8 mouse cellular contexts compared by ENCODE assay signal in the genomic region with DNA sequence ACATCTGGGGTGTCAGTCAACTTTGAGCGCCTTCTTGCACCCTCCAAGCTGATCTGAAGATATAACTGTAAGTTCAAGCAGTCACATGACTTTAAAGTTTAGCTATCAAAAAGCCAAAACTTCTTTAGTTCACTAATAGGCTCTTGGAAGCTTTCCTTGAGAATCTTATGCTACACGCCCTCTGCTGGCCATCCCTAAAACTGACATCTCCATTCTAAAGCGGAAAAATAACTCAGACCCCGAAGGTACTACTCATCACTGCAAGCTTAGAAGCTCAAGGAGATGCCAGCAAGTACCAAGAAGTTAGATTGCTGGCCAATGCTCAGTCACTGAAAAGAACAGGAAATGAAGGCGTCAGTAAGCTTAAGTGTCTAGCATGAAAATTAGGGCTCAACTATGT. TPM values are rescaled to one million over a fixed set of nuclear protein-coding genes. Genes with fewer than 3 reads are reported as not detected.
DNase-seq lines count a peak whose midpoint lies in the region; ATAC-seq and TF ChIP-seq lines count a peak whose summit lies in the region.

No protein-coding gene starts in this region.

- TF ChIP-seq CTCF in intestine, postnatal 0 days (IDR thresholded peaks at IDR 0.05; ENCODE audit: low read depth): peak; percentile 78
- TF ChIP-seq CTCF in MEL (IDR thresholded peaks at IDR 0.05 in 2 of 3, conservative IDR thresholded peaks at IDR 0.05 in 1 of 3; ENCODE audit: control insufficient read depth in 1 of 3, insufficient read depth in 1 of 3, low read depth in 2 of 3, low read length in 3 of 3, poor library complexity in 1 of 3, severe bottlenecking in 1 of 3): peak; percentile 41 to 81 (median 75); a peak in 5 of 6 replicates

- peak; percentile 77 for DNase-seq in MEL (ENCODE audit: low read depth, low spot score)
- peak; percentile 83 to 88 for DNase-seq in cerebellum, postnatal 10 days
- DNase-seq in hindbrain, embryonic 11.5 days (ENCODE audit: low spot score): peak; percentile 81
- peak; percentile 53 to 74 for DNase-seq in left cerebral cortex, postnatal 36 days (ENCODE audit: low spot score in 2 of 2)
- peak; percentile 72 for DNase-seq in naive thymus-derived CD4-positive, alpha-beta T cell, adult 2 months (ENCODE audit: low read depth)

- H3K4me3 ChIP-seq in intestine, postnatal 0 days (ENCODE audit: low read depth, low read length): no peak overlapping the region
- no peak overlapping the region for H3K4me3 ChIP-seq in intestine, embryonic 15.5 days (replicated peaks)
- H3K4me3 ChIP-seq in MEL (ENCODE audit: control insufficient read depth in 1 of 2, insufficient read depth in 1 of 2, low read depth in 2 of 2, low read length in 2 of 2): no peak overlapping the region
- H3K4me3 ChIP-seq in hindbrain, embryonic 11.5 days (ENCODE audit: low read depth, low read length): no peak overlapping the region

- peaks cover 5% of the 10 kb centered on the region; the same call in 1 of the 2 replicates for H3K4me1 ChIP-seq in intestine, postnatal 0 days (replicated peaks; ENCODE audit: control insufficient read depth, insufficient read depth, low read length)
- H3K4me1 ChIP-seq in intestine, embryonic 15.5 days (replicated peaks): peaks cover 9% of the 10 kb centered on the region
- peaks cover 0 to 11% of the 10 kb centered on the region in 2 experiments; a peak in 1 of 4 replicates for H3K4me1 ChIP-seq in MEL (ENCODE audit: control insufficient read depth in 1 of 2, insufficient read depth in 2 of 2, low read length in 2 of 2)
- H3K4me1 ChIP-seq in hindbrain, embryonic 11.5 days (replicated peaks; ENCODE audit: control insufficient read depth, insufficient read depth, low read length): peaks cover 14% of the 10 kb centered on the region

- H3K27me3 ChIP-seq in intestine, postnatal 0 days (replicated peaks; ENCODE audit: control insufficient read depth, insufficient read depth, low read length): peaks cover 17% of the 10 kb centered on the region; the same call in 1 of the 2 replicates
- peaks cover 17% of the 10 kb centered on the region; the same call in 1 of the 2 replicates for H3K27me3 ChIP-seq in intestine, embryonic 15.5 days (replicated peaks)
- peaks cover 0 to 1% of the 10 kb centered on the region in 2 experiments; a peak in 1 of 4 replicates for H3K27me3 ChIP-seq in MEL (ENCODE audit: control insufficient read depth in 1 of 2, insufficient read depth in 2 of 2, low read length in 2 of 2)
- 0 out of 2 replicates have a peak, but pooled peaks cover 3% of the 10 kb centered on the region for H3K27me3 ChIP-seq in hindbrain, embryonic 11.5 days (ENCODE audit: control insufficient read depth, insufficient read depth, low read length)

- WGBS in intestine, postnatal 0 days: 6% methylated on average over 5 of the region's 5 CpGs
- 10% methylated on average over 5 of the region's 5 CpGs for WGBS in intestine, embryonic 15.5 days
- 9% methylated on average over 5 of the region's 5 CpGs for WGBS in hindbrain, embryonic 11.5 days

- TF ChIP-seq EP300 in MEL (IDR thresholded peaks at IDR 0.05; ENCODE audit: low read depth in 1 of 2, low read length in 2 of 2): no peak

- H3K36me3 ChIP-seq in intestine, postnatal 0 days (ENCODE audit: control insufficient read depth, insufficient read depth): no peaks in the 10 kb centered on the region
- no peaks in the 10 kb centered on the region for H3K36me3 ChIP-seq in intestine, embryonic 15.5 days
- no peaks in the 10 kb centered on the region for H3K36me3 ChIP-seq in MEL (ENCODE audit: control insufficient read depth in 1 of 2, insufficient read depth in 2 of 2, low read length in 2 of 2)
- no peaks in the 10 kb centered on the region for H3K36me3 ChIP-seq in hindbrain, embryonic 11.5 days (ENCODE audit: control insufficient read depth, insufficient read depth, low read length)

- no peak overlapping the region for H3K9ac ChIP-seq in intestine, postnatal 0 days (ENCODE audit: low read depth, low read length)
- no peak overlapping the region for H3K9ac ChIP-seq in intestine, embryonic 15.5 days
- no peak overlapping the region for H3K9ac ChIP-seq in MEL (ENCODE audit: control insufficient read depth, low read depth, low read length, poor library complexity, severe bottlenecking)
- H3K9ac ChIP-seq in hindbrain, embryonic 11.5 days (ENCODE audit: low read depth, low read length): no peak overlapping the region

- no peak overlapping the region for H3K27ac ChIP-seq in intestine, postnatal 0 days (ENCODE audit: low read depth, low read length)
- no peak overlapping the region for H3K27ac ChIP-seq in intestine, embryonic 15.5 days
- no peak overlapping the region for H3K27ac ChIP-seq in MEL (ENCODE audit: control insufficient read depth, low read depth, low read length)
- H3K27ac ChIP-seq in hindbrain, embryonic 11.5 days (ENCODE audit: low read depth, low read length): no peak overlapping the region

- H3K79me2 ChIP-seq in MEL (ENCODE audit: control insufficient read depth, insufficient read depth, low read length, poor library complexity): no peaks in the 10 kb centered on the region; the same call in 1 of the 2 replicates

- TF ChIP-seq RAD21 in MEL (IDR thresholded peaks at IDR 0.05; ENCODE audit: low read depth, low read length): peak; percentile 53

- ATAC-seq in intestine, postnatal 0 days: no peak
- no peak for ATAC-seq in intestine, embryonic 15.5 days
- ATAC-seq in hindbrain, embryonic 11.5 days (ENCODE audit: low FRiP score): no peak
- ATAC-seq in granulocyte monocyte progenitor cell, adult 5-6 weeks (replicated peaks; ENCODE audit: poor library complexity, severe bottlenecking): no peak

- intact Hi-C loops in left cerebral cortex, postnatal 36 days (cut with DNase I): loop anchor here (2.0 kb wide), 1 partner anchor 59 kb away; no protein-coding TSS in a partner anchor

- H3K9me3 ChIP-seq in intestine, postnatal 0 days (ENCODE audit: control insufficient read depth): no peaks in the 10 kb centered on the region
- no peaks in the 10 kb centered on the region for H3K9me3 ChIP-seq in intestine, embryonic 15.5 days
- no peaks in the 10 kb centered on the region for H3K9me3 ChIP-seq in MEL (replicated peaks; ENCODE audit: insufficient read depth, low read length)
- H3K9me3 ChIP-seq in hindbrain, embryonic 11.5 days (ENCODE audit: control insufficient read depth, low read length): no peaks in the 10 kb centered on the region

- H3K4me2 ChIP-seq in intestine, postnatal 0 days (replicated peaks; ENCODE audit: low read depth): no peak overlapping the region
- H3K4me2 ChIP-seq in intestine, embryonic 15.5 days (replicated peaks): no peak overlapping the region
- no peak overlapping the region for H3K4me2 ChIP-seq in hindbrain, embryonic 11.5 days (replicated peaks; ENCODE audit: low read depth, low read length)

- no peak for TF ChIP-seq POLR2A in MEL (IDR thresholded peaks at IDR 0.05; ENCODE audit: control insufficient read depth in 1 of 2, insufficient read depth in 1 of 2, low read depth in 1 of 2, low read length in 2 of 2, poor library complexity in 1 of 2)

RNA-seq across cellular contexts. Expression of gene Dnajb5, which starts 3.7 kb away (rescaled TPM):
- polyA plus RNA-seq in intestine, postnatal 0 days (2015; fragmentation: Nextera tagmentation; extraction: Ambion mirVana): 7.5 and 8.8 TPM in 2 replicates
- 7.3 and 8.4 TPM in 2 replicates for polyA plus RNA-seq in intestine, embryonic 15.5 days (2015; fragmentation: Nextera tagmentation; extraction: Ambion mirVana)
- total RNA-seq in MEL (2012; rRNA removed): 0.73 and 1.0 TPM in 2 replicates
- polyA plus RNA-seq in MEL (2012; ENCODE audit: insufficient read depth in 1 of 2, insufficient read length in 2 of 2, low read depth in 1 of 2, low replicate concordance in 2 of 2, missing spikeins in 1 of 2): 1 to 10 TPM in 1 of 2 experiments, not detected in 1; 1.8 TPM
- polyA plus RNA-seq in hindbrain, embryonic 11.5 days (2014; fragmentation: Nextera tagmentation; extraction: Ambion mirVana): 23.6 and 24.4 TPM in 2 replicates
- total RNA-seq in left cerebral cortex, postnatal 36 days (2021): 100 to 1,000 TPM; 197 to 202 TPM
- total RNA-seq in granulocyte monocyte progenitor cell, adult 5-6 weeks (2014; fragmentation: Nextera tagmentation): 4.4 and 16.3 TPM in 2 replicates
- total RNA-seq in granulocyte monocyte progenitor cell, adult 5-6 weeks (2017): 1.0 and 1.1 TPM in 2 replicates

RNA-seq across cellular contexts. Expression of gene 1700022I11Rik, which starts 23.5 kb away (rescaled TPM):
- 0.43 TPM in 1 of 2 replicates, not detected in the other for polyA plus RNA-seq in intestine, postnatal 0 days (2015; fragmentation: Nextera tagmentation; extraction: Ambion mirVana)
- 0.28 and 0.33 TPM in 2 replicates for polyA plus RNA-seq in intestine, embryonic 15.5 days (2015; fragmentation: Nextera tagmentation; extraction: Ambion mirVana)
- total RNA-seq in MEL (2012; rRNA removed): 0.54 and 0.65 TPM in 2 replicates
- under 1 TPM in 1 of 2 experiments, not detected in 1; 0.39 TPM for polyA plus RNA-seq in MEL (2012; ENCODE audit: insufficient read depth in 1 of 2, insufficient read length in 2 of 2, low read depth in 1 of 2, low replicate concordance in 2 of 2, missing spikeins in 1 of 2)
- polyA plus RNA-seq in hindbrain, embryonic 11.5 days (2014; fragmentation: Nextera tagmentation; extraction: Ambion mirVana): 0.27 and 0.40 TPM in 2 replicates
- total RNA-seq in left cerebral cortex, postnatal 36 days (2021): not detected
- not detected in 2 replicates for total RNA-seq in granulocyte monocyte progenitor cell, adult 5-6 weeks (2014; fragmentation: Nextera tagmentation)
- total RNA-seq in granulocyte monocyte progenitor cell, adult 5-6 weeks (2017): 0.22 and 0.57 TPM in 2 replicates

RNA-seq across cellular contexts. Expression of gene Phf24, which starts 29.5 kb away (rescaled TPM):
- 0.73 and 1.0 TPM in 2 replicates for polyA plus RNA-seq in intestine, postnatal 0 days (2015; fragmentation: Nextera tagmentation; extraction: Ambion mirVana)
- 0.82 and 1.6 TPM in 2 replicates for polyA plus RNA-seq in intestine, embryonic 15.5 days (2015; fragmentation: Nextera tagmentation; extraction: Ambion mirVana)
- total RNA-seq in MEL (2012; rRNA removed): 0.07 and 0.31 TPM in 2 replicates
- polyA plus RNA-seq in MEL (2012; ENCODE audit: insufficient read depth in 1 of 2, insufficient read length in 2 of 2, low read depth in 1 of 2, low replicate concordance in 2 of 2, missing spikeins in 1 of 2): under 1 TPM in 1 of 2 experiments, not detected in 1; 0.92 TPM
- 3.0 and 4.4 TPM in 2 replicates for polyA plus RNA-seq in hindbrain, embryonic 11.5 days (2014; fragmentation: Nextera tagmentation; extraction: Ambion mirVana)
- total RNA-seq in left cerebral cortex, postnatal 36 days (2021): 100 to 1,000 TPM; 333 to 352 TPM
- 0.11 and 0.21 TPM in 2 replicates for total RNA-seq in granulocyte monocyte progenitor cell, adult 5-6 weeks (2014; fragmentation: Nextera tagmentation)
- total RNA-seq in granulocyte monocyte progenitor cell, adult 5-6 weeks (2017): 0.04 and 1.0 TPM in 2 replicates

RNA-seq across cellular contexts. Expression of gene Vcp, which starts 54.4 kb away (rescaled TPM):
- 205 and 207 TPM in 2 replicates for polyA plus RNA-seq in intestine, postnatal 0 days (2015; fragmentation: Nextera tagmentation; extraction: Ambion mirVana)
- polyA plus RNA-seq in intestine, embryonic 15.5 days (2015; fragmentation: Nextera tagmentation; extraction: Ambion mirVana): 461 and 483 TPM in 2 replicates
- 264 and 319 TPM in 2 replicates for total RNA-seq in MEL (2012; rRNA removed)
- polyA plus RNA-seq in MEL (2012; ENCODE audit: insufficient read depth in 1 of 2, insufficient read length in 2 of 2, low read depth in 1 of 2, low replicate concordance in 2 of 2, missing spikeins in 1 of 2): 100 to 1,000 TPM; 420 to 792 TPM
- 613 and 675 TPM in 2 replicates for polyA plus RNA-seq in hindbrain, embryonic 11.5 days (2014; fragmentation: Nextera tagmentation; extraction: Ambion mirVana)
- 100 to 1,000 TPM; 181 to 194 TPM for total RNA-seq in left cerebral cortex, postnatal 36 days (2021)
- 207 and 209 TPM in 2 replicates for total RNA-seq in granulocyte monocyte progenitor cell, adult 5-6 weeks (2014; fragmentation: Nextera tagmentation)
- total RNA-seq in granulocyte monocyte progenitor cell, adult 5-6 weeks (2017): 303 and 304 TPM in 2 replicates
